Mouse (Mus musculus): Measurements from ENCODE around the gene Pygo2. TPM values are rescaled to one million over a fixed set of nuclear protein-coding genes. Genes with fewer than 3 reads are reported as not detected.
A peak's percentile ranks its signal among the peaks of the same experiment; 100 is the strongest.

The Pygo2 gene
- 11.0 to 18.5 TPM (median 17.6 TPM) in 3 replicates for total RNA-seq (2017)

DNA sequence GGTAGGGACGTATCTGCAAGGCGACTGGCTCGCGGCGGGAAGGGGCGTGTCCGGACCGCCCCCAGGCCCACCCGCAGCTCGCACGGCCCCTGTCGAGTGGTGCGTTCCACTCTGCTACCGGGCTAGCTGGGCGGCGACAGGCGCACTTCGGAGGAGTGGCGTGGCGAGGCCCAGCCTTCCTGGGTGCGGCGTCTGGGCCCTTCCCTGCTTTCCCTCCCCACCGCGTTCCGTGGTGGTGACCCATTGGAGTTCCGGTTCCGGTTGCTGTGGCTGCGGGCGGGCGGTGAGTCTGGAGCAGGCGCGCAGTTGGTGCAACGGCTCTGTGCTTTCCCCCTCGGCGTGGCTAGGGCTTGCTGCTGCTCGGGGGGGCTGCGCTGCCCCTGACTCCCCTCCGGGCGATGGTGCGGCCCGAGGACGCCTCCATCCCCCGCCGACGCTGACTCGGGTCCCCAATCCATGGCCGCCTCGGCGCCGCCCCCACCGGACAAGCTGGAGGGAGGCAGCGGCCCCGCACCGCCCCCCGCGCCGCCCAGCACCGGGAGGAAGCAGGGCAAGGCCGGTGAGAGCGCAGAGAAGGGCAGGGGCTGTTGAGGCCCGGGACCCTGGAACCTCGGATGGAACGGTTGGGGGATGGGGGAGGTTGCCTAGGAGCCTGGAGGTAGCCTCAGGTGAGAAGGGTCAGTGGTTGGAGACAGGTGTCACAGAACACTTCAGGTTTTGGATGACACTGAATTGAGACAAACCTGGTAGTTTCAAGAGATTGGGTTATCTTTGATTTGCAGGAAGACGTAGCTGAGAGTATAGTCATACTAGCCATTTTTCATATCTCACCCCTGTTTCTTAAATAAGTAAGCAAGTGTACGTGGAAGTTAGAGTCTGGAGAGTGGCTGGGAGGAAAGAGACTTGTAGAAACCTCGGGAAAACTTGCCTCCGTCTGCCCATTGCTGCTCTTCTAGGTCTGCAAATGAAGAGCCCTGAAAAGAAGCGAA lies at the start of gene Pygo2:
TSS of gene Pygo2 (plus strand) at position 44 of the 989 bp plus-strand sequence.
- ATAC-seq (replicated peaks; ENCODE audit: insufficient number of reproducible peaks, low FRiP score, low TSS enrichment, poor library complexity, severe bottlenecking) = peak; percentile 93

DNA sequence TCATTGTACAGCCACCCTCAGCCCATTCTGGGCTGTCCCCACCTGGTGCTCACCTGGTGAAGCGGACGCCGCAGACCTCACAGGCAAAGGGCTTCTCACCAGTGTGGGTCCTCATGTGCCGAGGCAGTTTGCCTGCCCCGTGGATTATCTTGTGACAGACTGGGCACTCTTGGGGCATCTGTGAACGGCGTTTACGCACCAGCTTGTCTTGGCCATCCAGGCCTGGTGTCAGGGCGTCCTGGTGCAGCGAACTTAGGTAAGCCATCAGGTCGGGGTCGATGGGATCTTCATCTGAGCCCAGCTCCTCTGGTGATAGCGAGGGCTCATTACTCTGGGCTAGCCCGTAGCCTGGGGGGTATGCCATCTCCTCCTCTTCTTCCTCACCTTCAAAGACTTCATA lies 49.7 kb upstream of the Pygo2 start:
- ATAC-seq (replicated peaks; ENCODE audit: insufficient number of reproducible peaks, low FRiP score, low TSS enrichment, poor library complexity, severe bottlenecking) = no peak

DNA sequence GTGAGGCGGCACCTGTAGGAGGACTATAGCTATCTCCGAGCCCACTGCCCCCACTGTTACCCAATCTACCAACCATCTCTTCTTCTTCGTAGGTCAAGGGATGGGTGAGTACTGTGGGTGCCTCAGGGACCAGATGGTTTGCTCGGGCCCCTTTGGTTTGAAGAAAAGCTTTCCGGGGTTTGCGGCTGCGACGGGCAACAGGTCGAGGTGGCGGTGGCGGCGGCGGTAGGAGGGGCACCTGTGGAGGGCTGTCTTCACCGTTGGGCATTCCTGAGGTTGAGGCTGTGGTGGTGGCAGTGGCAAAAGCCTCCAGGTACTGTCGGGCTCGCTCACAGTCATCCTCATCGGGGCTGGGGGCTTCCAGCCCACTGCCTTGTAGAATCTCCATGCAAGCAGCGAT lies 49.3 kb upstream of the Pygo2 start:
- ATAC-seq (replicated peaks; ENCODE audit: insufficient number of reproducible peaks, low FRiP score, low TSS enrichment, poor library complexity, severe bottlenecking) = no peak

DNA sequence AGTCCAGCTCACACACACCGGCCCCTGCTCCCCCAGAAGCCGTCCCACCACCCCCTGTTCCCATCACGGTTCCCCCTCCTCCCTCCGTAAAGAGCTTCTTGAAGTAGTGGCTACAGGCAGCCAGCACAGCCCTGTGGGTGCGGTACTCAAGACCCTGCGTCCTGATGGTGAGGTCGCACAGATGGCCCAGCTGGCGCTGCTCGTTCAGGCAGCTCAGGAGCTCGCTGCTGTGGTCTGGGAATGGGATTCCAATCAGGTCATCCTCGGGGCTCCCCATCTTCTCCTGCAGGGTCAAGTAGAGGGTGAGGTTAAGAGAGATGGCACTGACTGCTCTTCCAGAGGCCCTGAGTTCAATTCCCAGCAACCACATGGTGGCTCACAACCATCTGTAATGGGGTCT lies 48.8 kb upstream of the Pygo2 start:
- no peak for ATAC-seq (replicated peaks; ENCODE audit: insufficient number of reproducible peaks, low FRiP score, low TSS enrichment, poor library complexity, severe bottlenecking)

- no peak for ATAC-seq (replicated peaks; ENCODE audit: insufficient number of reproducible peaks, low FRiP score, low TSS enrichment, poor library complexity, severe bottlenecking)
Observed at GRCm38 (mm10) chr3:89382033-89382882, 47.8 kb upstream of the Pygo2 start.

- no peak for ATAC-seq (replicated peaks; ENCODE audit: insufficient number of reproducible peaks, low FRiP score, low TSS enrichment, poor library complexity, severe bottlenecking)
Observed at GRCm38 (mm10) chr3:89382950-89383349, 47.1 kb upstream of the Pygo2 start.

DNA sequence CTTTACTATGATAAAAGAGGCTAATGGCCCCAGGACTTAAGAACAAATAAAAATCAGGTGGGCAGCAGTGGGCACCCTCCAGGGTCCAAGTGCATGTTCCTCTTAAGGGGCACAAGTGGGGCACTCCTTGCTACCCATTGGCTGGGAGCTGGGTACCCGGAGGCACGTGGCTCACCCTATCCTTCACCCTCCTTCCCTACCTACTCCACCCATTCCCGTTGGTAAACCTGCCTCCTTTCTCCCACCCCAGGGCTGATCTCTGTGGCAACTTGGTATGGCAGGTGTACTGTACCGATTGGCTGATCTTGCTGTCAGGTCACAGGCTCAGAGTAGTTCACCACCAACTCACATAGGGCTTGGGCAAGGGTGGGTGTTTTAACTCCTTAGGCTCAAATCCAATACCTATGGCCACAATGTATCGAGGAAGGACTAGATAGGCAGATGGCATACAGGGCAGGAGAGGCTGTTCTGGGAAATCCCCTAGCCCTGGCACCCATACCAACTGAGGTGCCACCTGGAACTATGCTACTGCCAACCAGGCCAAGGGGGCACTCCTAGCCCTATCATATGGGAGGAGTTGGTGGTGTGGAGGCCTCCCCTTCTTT lies 46.3 kb upstream of the Pygo2 start:
- no peak for ATAC-seq (replicated peaks; ENCODE audit: insufficient number of reproducible peaks, low FRiP score, low TSS enrichment, poor library complexity, severe bottlenecking)

- no peak for ATAC-seq (replicated peaks; ENCODE audit: insufficient number of reproducible peaks, low FRiP score, low TSS enrichment, poor library complexity, severe bottlenecking)
Observed at GRCm38 (mm10) chr3:89384331-89385076, 45.5 kb upstream of the Pygo2 start.

DNA sequence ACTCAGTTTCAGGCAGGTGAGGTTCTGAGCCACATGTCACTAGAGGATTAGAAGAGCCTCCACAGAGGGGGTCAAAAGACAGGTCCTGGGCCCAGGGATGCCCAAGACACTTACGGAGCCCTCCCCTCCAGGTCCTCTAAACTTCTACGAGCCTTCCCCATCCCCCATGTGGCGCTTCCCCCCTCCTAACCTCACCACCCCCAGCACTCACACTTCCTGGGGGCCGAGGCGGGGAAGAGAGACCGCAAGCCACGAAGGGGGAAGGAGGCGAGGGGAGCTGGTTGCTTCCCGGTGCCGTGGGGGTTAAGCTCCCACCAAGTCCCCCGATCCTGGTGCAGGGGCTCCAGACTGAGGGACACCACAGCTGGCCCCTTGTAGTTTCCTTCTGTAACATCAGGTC lies 44.6 kb upstream of the Pygo2 start:
- no peak for ATAC-seq (replicated peaks; ENCODE audit: insufficient number of reproducible peaks, low FRiP score, low TSS enrichment, poor library complexity, severe bottlenecking)

DNA sequence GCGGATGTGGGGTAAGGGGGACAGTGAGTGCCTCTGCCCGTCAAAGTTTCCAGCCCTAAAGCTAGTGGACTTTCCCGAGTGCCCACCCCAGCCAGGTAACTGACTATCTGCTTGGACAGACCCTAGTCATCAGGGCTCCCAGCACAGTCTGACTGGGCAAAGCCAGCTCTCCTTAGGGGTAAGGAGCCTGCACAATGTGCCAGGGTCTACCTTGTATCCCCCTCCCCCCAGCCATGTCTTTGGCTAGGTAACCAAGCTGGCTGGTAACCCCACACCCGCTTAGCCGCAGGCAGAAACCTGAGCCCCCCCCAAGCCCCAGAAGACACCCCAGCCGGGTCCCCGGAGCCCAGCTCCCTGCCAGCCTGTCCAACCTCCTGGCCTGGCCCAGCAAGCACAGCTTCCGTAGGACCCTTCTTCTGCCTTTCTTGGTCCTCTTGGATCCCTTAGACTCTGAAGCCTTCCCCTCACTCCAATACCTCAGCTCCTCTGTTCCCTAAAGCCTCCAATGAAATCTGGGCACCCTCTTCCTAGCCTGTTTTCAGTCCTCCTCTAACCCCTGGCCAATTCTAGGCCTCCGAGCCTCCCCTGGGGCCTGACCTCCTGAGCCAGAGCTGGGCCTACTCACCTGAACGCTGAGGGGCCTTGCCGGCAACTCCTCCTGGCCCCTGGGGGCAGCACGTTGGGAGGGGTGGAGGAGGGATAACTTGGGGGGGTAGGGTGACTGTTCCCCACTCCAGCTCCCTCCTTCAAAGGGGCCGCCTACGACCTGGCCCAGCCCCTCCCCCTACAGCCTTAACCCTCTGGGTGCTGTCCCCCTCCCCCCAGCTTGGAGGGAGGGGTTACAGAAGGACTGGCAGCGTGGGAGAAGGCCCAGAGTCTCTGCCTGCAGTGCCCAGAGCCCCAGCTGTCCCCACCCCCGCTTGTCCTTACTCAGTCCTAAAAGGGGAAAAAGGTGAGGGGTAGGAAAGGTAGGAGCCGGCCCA lies 43.3 kb upstream of the Pygo2 start:
- no peak for ATAC-seq (replicated peaks; ENCODE audit: insufficient number of reproducible peaks, low FRiP score, low TSS enrichment, poor library complexity, severe bottlenecking)

DNA sequence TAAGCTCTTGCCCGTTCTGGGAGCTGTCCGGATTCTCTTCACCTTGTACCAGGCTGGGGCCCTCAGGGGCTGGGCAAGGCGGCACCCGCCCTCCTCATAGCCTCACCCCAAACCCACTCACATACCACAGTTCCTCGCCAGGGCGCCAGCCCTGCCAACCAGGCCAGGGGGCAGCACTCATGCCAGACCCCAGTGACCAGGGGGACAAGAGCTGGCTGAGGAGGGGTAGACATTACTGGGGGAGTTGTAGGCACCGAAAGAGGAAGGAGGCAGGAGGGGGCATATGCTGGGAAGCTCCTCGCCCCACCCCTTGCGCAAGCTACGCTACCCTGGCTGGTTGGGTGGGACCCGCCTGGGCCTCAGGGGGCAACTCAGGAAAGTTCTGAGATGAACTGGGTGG lies 42.4 kb upstream of the Pygo2 start:
- ATAC-seq (replicated peaks; ENCODE audit: insufficient number of reproducible peaks, low FRiP score, low TSS enrichment, poor library complexity, severe bottlenecking) = no peak

DNA sequence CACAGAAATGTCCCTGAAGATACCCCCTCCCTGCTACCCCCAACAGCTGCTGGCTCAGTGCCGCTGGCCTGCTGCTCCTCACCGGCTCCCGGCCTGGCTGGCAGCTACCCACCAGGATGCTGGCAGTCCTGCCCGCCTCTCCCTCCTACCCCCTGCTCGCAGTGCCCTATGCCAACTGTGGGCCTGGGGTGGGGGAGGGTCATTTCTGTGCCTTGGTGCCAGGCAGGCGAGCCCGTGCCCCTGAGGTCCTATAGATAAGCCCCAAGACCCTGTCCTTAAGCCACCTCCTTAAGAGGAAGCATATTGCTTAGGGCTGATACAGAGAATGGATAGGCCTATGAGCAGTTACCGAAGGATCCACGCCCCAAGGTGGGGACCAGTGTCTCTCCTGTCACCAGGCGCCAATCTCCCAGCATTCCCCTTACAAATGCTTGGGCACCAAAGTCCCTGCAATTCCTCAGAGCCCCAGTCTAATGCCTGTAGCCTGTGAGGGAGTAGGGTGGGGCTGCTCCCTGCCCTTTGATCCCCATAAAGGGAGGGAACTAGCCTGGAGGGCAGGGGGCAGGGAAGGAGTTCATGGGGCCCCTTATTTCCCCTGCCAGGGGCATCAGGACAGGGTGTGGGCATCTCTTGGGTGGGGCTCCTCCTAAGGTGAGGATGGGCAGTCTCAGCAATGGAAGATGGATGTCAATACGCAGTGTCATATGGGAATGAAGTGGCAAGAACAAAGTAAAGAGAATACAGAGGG lies 41.7 kb upstream of the Pygo2 start:
- no peak for ATAC-seq (replicated peaks; ENCODE audit: insufficient number of reproducible peaks, low FRiP score, low TSS enrichment, poor library complexity, severe bottlenecking)

GRCm38 (mm10) chr3:89388901-89389740 lies 40.9 kb upstream of the Pygo2 start:
- ATAC-seq (replicated peaks; ENCODE audit: insufficient number of reproducible peaks, low FRiP score, low TSS enrichment, poor library complexity, severe bottlenecking) = 0 out of 2 replicates have a peak, but pooled peaks have one; percentile 34

GRCm38 (mm10) chr3:89390111-89390515 lies 39.9 kb upstream of the Pygo2 start:
- no peak for ATAC-seq (replicated peaks; ENCODE audit: insufficient number of reproducible peaks, low FRiP score, low TSS enrichment, poor library complexity, severe bottlenecking)

GRCm38 (mm10) chr3:89390699-89391662 lies 39.0 kb upstream of the Pygo2 start:
- ATAC-seq (replicated peaks; ENCODE audit: insufficient number of reproducible peaks, low FRiP score, low TSS enrichment, poor library complexity, severe bottlenecking) = no peak

All from monocyte, adult 5-6 weeks (primary cell).